ENCODE assay signal across 8 mouse cellular contexts in genomic region chr6:72439355-72440185, GRCm38 (mm10). TPM values are rescaled to one million over a fixed set of nuclear protein-coding genes. Genes with fewer than 3 reads are reported as not detected.
A peak's percentile ranks its signal among the peaks of the same experiment; 100 is the strongest.
DNase-seq lines count a peak whose midpoint lies in the region; ATAC-seq and TF ChIP-seq lines count a peak whose summit lies in the region.

TSS of gene Mat2a (minus strand) at chr6:72439558.

- peak within 1 kb of the TSS; percentile 100 for H3K9ac ChIP-seq in hindbrain, embryonic 16.5 days (ENCODE audit: low read depth, low read length)

- peaks cover 22% of the 10 kb centered on the region for H3K36me3 ChIP-seq in hindbrain, embryonic 16.5 days (ENCODE audit: control insufficient read depth, insufficient read depth, low read length)

- H3K4me3 ChIP-seq in hindbrain, embryonic 16.5 days (ENCODE audit: low read length): peak within 1 kb of the TSS; percentile 98
- H3K4me3 ChIP-seq in left cerebral cortex, adult 2 months: peak within 1 kb of the TSS; percentile 92

- peak; percentile 73 for DNase-seq in WW6 (ENCODE audit: low read depth, low spot score)
- peak; percentile 93 to 98 for DNase-seq in cerebellum, postnatal 4 days (ENCODE audit: low spot score in 2 of 2)
- peak; percentile 94 for DNase-seq in gastrocnemius, adult 18-20 months (ENCODE audit: low spot score)
- DNase-seq in left cerebral cortex, adult 2 months (ENCODE audit: extremely low spot score in 1 of 2, low spot score in 2 of 2): peak; percentile 96 to 97
- peak; percentile 95 to 97 for DNase-seq in right cerebral cortex, adult 2 months (ENCODE audit: low spot score in 2 of 2)
- DNase-seq in urinary bladder, postnatal 14 days (ENCODE audit: low spot score): peak; percentile 93

- ATAC-seq in hindbrain, embryonic 16.5 days: peak; percentile 94
- ATAC-seq in megakaryocyte, adult 5-6 weeks (ENCODE audit: poor library complexity, severe bottlenecking): peak; percentile 80

- intact Hi-C loops in left cerebral cortex, adult 2 months (cut with DNase I): loop anchor here (1.0 kb wide), 2 partner anchors 73 to 95 kb away; no protein-coding TSS in a partner anchor

- H3K9me3 ChIP-seq in hindbrain, embryonic 16.5 days (ENCODE audit: control insufficient read depth, low read length): no peaks in the 10 kb centered on the region

- WGBS in hindbrain, embryonic 16.5 days: under 1% methylated on average over 66 of the region's 77 CpGs

- TF ChIP-seq CTCF in left cerebral cortex, adult 2 months (IDR thresholded peaks at IDR 0.05): peak; percentile 82

- no peaks in the 10 kb centered on the region for H3K27me3 ChIP-seq in hindbrain, embryonic 16.5 days (replicated peaks; ENCODE audit: control insufficient read depth, insufficient read depth, low read length)

- H3K4me2 ChIP-seq in hindbrain, embryonic 16.5 days (ENCODE audit: low read length): peak within 1 kb of the TSS; percentile 77

- peaks cover 30% of the 10 kb centered on the region for H3K4me1 ChIP-seq in hindbrain, embryonic 16.5 days (ENCODE audit: control insufficient read depth, insufficient read depth, low read depth, low read length)

- peak within 1 kb of the TSS; percentile 100 for H3K27ac ChIP-seq in hindbrain, embryonic 16.5 days (ENCODE audit: low read depth, low read length)
- H3K27ac ChIP-seq in left cerebral cortex, adult 2 months: peak within 1 kb of the TSS; percentile 100

RNA-seq across cellular contexts. Expression of gene Mat2a, which starts in this region (rescaled TPM):
- total RNA-seq in gastrocnemius, adult 18-20 months (2021): 10 to 100 TPM; 97.2 to 98.0 TPM
- 300 and 327 TPM in 2 replicates for polyA plus RNA-seq in hindbrain, embryonic 16.5 days (2015; fragmentation: Nextera tagmentation; extraction: Ambion mirVana)
- 100 to 1,000 TPM; 186 to 194 TPM for total RNA-seq in left cerebral cortex, adult 2 months (2021)
- total RNA-seq in megakaryocyte, adult 5-6 weeks (2015): 181 and 183 TPM in 2 replicates
- total RNA-seq in megakaryocyte, adult 5-6 weeks (2017): 95.4 and 105 TPM in 2 replicates

Comparison
In these comparisons a context has a peak if more than half of its experiments do, and no peak if none do; other contexts are left out.
1. Peak in every context shown above with its lines: DNase-seq, ATAC-seq, H3K4me3 ChIP-seq and H3K27ac ChIP-seq.